Mouse (Mus musculus) forebrain, embryonic 16.5 days (tissue): ENCODE data around the gene Amigo2. TPM values are rescaled to one million over a fixed set of nuclear protein-coding genes. Genes with fewer than 3 reads are reported as not detected.

Experiments
- ATAC-seq: fragments of 200-750 bp; cut with Nextera tagmentation; 2 replicates; pipeline ENCODE4 v1.8.0; 2017; ENCODE audit warnings: mild to moderate bottlenecking, moderate library complexity
- H3K27ac ChIP-seq: fragments of 300-500 bp; sonication (generic); 2 replicates; pipeline ENCODE4 v1.5.1; 2014; ENCODE audit warnings: low read length, control low read depth
- H3K27me3 ChIP-seq: fragments of 300-500 bp; sonication (generic); replicated peaks from 2 replicates; pipeline ENCODE4 v1.6.1; 2014; ENCODE audit warnings: low read length; ENCODE audit not compliant: control insufficient read depth, insufficient read depth
- H3K36me3 ChIP-seq: fragments of 300-500 bp; sonication (generic); 2 replicates; pipeline ENCODE4 v1.6.1; 2014; ENCODE audit not compliant: control insufficient read depth, insufficient read depth
- H3K4me1 ChIP-seq: fragments of 300-500 bp; sonication (generic); replicated peaks from 2 replicates; pipeline ENCODE4 v1.6.1; 2014; ENCODE audit warnings: low read length; ENCODE audit not compliant: control insufficient read depth, insufficient read depth
- H3K4me2 ChIP-seq: fragments of 300-500 bp; sonication (generic); 2 replicates; pipeline ENCODE4 v1.6.1; 2014; ENCODE audit warnings: mild to moderate bottlenecking, low read length, control low read depth
- H3K4me3 ChIP-seq: fragments of 300-500 bp; sonication (generic); replicated peaks from 2 replicates; pipeline ENCODE4 v1.5.1; 2014; ENCODE audit warnings: mild to moderate bottlenecking, low read length, control low read depth
- H3K9ac ChIP-seq: fragments of 300-500 bp; sonication (generic); replicated peaks from 2 replicates; pipeline ENCODE4 v1.6.1; 2014; ENCODE audit warnings: low read depth, low read length, control low read depth
- H3K9me3 ChIP-seq: fragments of 300-500 bp; sonication (generic); 2 replicates; pipeline ENCODE4 v1.6.1; 2016; ENCODE audit warnings: low read length; ENCODE audit not compliant: control insufficient read depth
- WGBS: fragments of 180-500 bp; shearing (Covaris S2); extraction: QIAGEN DNeasy Blood & Tissue Kit; methylation state at CpG from one replicate; pipeline ENCODE4 v1.1.7; 2014; 5-methylcytosine and 5-hydroxymethylcytosine counted together
- polyA plus RNA-seq: library from polyadenylated mRNA; unstranded; fragments of >200 nt; fragmentation: Nextera tagmentation; extraction: Ambion mirVana; gene quantifications from 2 replicates; pipeline ENCODE4 v1.2.1, GENCODE M21; 2015

Gene Amigo2
- polyA plus RNA-seq, 1 experiment from 2014 or later: 7.0 TPM

- no peak overlapping the region for H3K4me3 ChIP-seq
- H3K9ac ChIP-seq: no peak overlapping the region
- H3K9me3 ChIP-seq: no peaks in the 10 kb centered on the region
- WGBS: 86% methylated on average over 18 of the region's 18 CpGs
- H3K27me3 ChIP-seq: peaks cover 14% of the 10 kb centered on the region
- ATAC-seq: no peak
- no peak overlapping the region for H3K4me2 ChIP-seq
- peaks cover 10% of the 10 kb centered on the region for H3K4me1 ChIP-seq
- no peak overlapping the region for H3K27ac ChIP-seq
- no peaks in the 10 kb centered on the region for H3K36me3 ChIP-seq
These were observed 1.7 kb downstream of the Amigo2 start for GRCm38 (mm10) chr15:97245392-97245791.

DNA sequence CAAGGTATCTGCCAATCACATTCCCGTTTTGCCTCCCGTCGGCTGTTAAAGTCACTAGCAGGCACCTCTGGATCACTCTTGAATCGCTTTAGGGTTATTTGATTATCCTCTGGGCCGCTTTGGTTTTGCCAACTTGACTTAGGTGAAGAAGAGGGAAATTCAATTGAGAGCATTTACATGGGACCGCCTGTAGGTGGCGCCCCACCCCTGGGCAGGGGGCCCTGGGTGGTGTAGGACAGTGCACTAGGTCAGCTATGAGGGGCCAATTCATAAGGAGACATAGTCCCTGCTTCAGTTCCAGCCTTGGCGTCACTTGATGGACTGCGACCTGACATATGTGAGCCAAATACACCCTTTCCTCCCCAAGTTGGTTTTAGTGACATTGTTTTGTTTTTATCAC is 10.1 kb downstream of the Amigo2 start:
- no peak overlapping the region for H3K27ac ChIP-seq
- H3K9me3 ChIP-seq: no peaks in the 10 kb centered on the region
- 53% methylated on average over 9 of the region's 9 CpGs for WGBS
- H3K4me3 ChIP-seq: no peak overlapping the region
- H3K27me3 ChIP-seq: no peaks in the 10 kb centered on the region
- no peak overlapping the region for H3K4me2 ChIP-seq
- H3K36me3 ChIP-seq: no peaks in the 10 kb centered on the region
- no peak overlapping the region for H3K9ac ChIP-seq
- no peaks in the 10 kb centered on the region for H3K4me1 ChIP-seq
- no peak for ATAC-seq

GRCm38 (mm10) chr15:97235183-97235582 is 11.9 kb downstream of the Amigo2 start:
- no peak for ATAC-seq
- WGBS: 34% methylated on average over 7 of the region's 7 CpGs

DNA sequence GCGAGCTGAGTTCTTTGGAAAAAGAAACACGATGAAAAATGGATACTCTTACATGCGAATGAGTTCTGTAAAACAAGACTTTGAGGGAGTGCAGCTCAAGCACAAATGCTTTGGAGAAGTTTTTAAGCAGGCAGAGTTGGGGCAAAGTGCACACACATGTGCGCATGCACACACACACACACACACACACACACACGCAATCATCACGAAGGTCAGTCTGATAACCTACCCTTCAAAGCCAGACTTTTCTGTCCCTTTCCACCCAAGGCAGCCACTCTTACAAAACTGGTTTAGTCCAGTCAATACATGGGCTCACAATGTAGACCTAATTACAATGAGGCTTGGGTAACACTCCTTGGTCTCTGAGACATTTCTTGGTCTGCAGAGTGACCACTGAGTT is 13.0 kb downstream of the Amigo2 start:
- Histone ChIP-seq H3K36me3 (no peaks in the 10 kb centered on the region), H3K9ac (no peak overlapping the region), H3K9me3 (0 out of 2 replicates have a peak, but pooled peaks cover 4% of the 10 kb centered on the region), H3K4me1 (no peaks in the 10 kb centered on the region), H3K27me3 (no peaks in the 10 kb centered on the region), H3K4me2 (no peak overlapping the region), H3K27ac (no peak overlapping the region), H3K4me3 (no peak overlapping the region)
- ATAC-seq: no peak
- WGBS: 93% methylated on average over 6 of the region's 6 CpGs

More at GRCm38 (mm10) chr15:97235183-97235582, 11.9 kb downstream of the Amigo2 start:
- Histone ChIP-seq H3K36me3 (no peaks in the 10 kb centered on the region), H3K4me2 (no peak overlapping the region), H3K27ac (no peak overlapping the region), H3K9ac (no peak overlapping the region), H3K4me3 (no peak overlapping the region), H3K4me1 (no peaks in the 10 kb centered on the region), H3K9me3 (0 out of 2 replicates have a peak, but pooled peaks cover 4% of the 10 kb centered on the region), H3K27me3 (no peaks in the 10 kb centered on the region)

DNA sequence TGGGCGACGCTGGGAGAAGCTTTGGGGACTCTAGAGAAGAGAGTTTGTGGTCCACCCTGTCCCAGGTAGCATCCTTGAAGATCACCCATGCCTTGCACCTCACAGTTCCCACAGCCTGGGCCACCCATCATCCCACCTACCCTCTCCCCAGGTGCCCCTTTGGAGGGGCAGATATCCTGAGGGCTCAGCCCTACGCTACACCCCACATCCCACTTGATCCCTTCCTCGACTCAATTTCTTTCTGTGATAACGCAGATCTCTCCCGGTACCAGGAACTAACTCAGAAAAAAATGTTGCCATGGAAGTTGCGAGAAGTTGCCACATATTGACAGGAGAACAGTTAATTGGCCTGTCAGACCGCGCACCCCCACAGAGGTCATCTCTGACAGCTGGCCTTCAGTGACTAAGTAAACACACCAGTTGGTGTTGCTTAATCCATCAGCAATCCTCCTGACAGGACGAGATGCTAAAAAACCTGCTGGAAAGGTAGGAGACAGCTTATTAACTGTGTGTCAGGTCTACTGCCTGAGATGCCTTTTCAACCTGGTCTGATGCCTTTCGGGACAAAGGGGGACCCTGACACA is 17.5 kb downstream of the Amigo2 start:
- H3K9me3 ChIP-seq: 0 out of 2 replicates have a peak, but pooled peaks cover 4% of the 10 kb centered on the region
- H3K27me3 ChIP-seq: no peaks in the 10 kb centered on the region
- ATAC-seq: no peak
- H3K4me3 ChIP-seq: no peak overlapping the region
- H3K9ac ChIP-seq: no peak overlapping the region
- no peaks in the 10 kb centered on the region for H3K36me3 ChIP-seq
- no peaks in the 10 kb centered on the region for H3K4me1 ChIP-seq
- H3K27ac ChIP-seq: no peak overlapping the region
- 89% methylated on average over 11 of the region's 11 CpGs for WGBS
- H3K4me2 ChIP-seq: no peak overlapping the region

GRCm38 (mm10) chr15:97224003-97224402 is 23.1 kb downstream of the Amigo2 start:
- Histone ChIP-seq H3K27ac (no peak overlapping the region), H3K9ac (no peak overlapping the region), H3K4me3 (no peak overlapping the region), H3K4me1 (no peaks in the 10 kb centered on the region), H3K36me3 (no peaks in the 10 kb centered on the region), H3K27me3 (no peaks in the 10 kb centered on the region), H3K4me2 (no peak overlapping the region), H3K9me3 (no peaks in the 10 kb centered on the region)
- ATAC-seq: no peak
- WGBS: 80% methylated on average over 8 of the region's 8 CpGs

GRCm38 (mm10) chr15:97223431-97223830 is 23.7 kb downstream of the Amigo2 start:
- Histone ChIP-seq H3K27me3 (no peaks in the 10 kb centered on the region), H3K4me1 (no peaks in the 10 kb centered on the region), H3K4me3 (no peak overlapping the region), H3K9me3 (no peaks in the 10 kb centered on the region), H3K9ac (no peak overlapping the region), H3K4me2 (no peak overlapping the region), H3K27ac (no peak overlapping the region), H3K36me3 (no peaks in the 10 kb centered on the region)
- WGBS: 95% methylated on average over 10 of the region's 10 CpGs
- no peak for ATAC-seq

DNA sequence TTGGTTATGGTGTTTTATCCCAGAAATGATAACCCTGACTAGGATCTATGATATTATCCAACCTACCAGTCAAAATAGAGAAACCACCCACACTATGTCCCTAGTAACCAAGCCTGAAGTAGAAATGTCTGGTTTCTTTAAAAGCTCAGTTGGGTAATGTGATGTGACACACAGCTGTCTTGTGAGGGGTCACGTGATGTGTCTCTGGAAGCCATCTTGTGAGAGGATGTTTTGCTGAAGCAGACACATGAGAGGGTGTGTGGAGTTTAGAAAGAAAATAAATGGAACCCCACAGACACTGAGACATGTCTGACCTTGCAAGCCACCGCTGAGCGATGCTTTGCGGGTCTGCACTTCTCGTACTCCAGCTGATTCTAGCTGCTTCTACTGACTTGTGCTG is 30.2 kb downstream of the Amigo2 start:
- Histone ChIP-seq H3K9ac (no peak overlapping the region), H3K27me3 (no peaks in the 10 kb centered on the region), H3K4me2 (no peak overlapping the region), H3K36me3 (no peaks in the 10 kb centered on the region), H3K27ac (no peak overlapping the region), H3K9me3 (no peaks in the 10 kb centered on the region), H3K4me1 (no peaks in the 10 kb centered on the region), H3K4me3 (no peak overlapping the region)
- ATAC-seq: no peak
- WGBS: 97% methylated on average over 5 of the region's 5 CpGs

DNA sequence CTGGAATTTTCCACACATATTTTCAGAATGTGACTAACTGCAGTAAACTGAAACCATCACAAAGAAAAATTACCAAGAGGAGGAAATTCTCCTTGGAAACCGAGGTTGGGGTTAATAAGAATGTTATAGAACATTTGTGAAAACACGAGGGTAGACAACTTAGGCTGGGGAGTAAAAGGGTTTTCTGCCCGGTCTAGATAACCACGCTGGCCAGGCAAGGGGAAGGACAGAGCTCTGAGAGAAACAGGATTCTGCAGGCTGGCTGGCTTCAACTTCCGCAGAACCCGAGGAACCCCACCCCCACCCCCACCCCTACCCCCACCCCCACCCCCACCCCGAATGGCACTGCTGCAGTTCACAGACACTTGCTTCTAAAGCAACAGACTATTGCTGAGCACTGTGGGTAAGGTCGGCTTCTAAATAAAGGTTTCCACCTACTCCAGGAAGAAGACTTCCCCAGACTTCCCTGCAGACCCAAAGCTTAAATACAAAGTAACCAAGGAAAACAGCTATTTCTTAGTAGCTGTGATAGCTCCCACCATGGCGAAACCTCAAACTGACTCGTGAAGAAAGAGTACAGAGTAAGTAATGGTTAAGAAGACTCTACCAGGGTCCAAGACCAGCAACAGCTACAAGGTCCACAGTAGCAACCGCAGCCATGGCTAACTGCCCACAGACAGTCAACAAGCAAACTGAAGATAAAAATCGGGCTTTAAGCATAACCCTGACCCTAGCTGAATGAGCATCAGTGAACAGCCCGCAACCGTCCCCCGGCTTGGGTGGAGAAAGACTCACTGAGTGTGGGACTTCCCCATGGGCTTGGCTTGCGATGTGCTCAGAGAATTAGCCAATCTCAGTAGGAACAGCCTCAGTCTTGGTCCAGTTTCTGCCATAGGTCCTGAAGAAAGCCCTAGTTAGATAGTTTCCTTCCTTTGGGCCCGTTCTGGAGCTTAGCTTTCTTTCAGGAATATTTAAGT is 34.3 kb downstream of the Amigo2 start:
- no peak overlapping the region for H3K4me2 ChIP-seq
- H3K27me3 ChIP-seq: no peaks in the 10 kb centered on the region
- H3K36me3 ChIP-seq: no peaks in the 10 kb centered on the region
- no peak overlapping the region for H3K27ac ChIP-seq
- no peak overlapping the region for H3K4me3 ChIP-seq
- H3K9me3 ChIP-seq: no peaks in the 10 kb centered on the region
- H3K9ac ChIP-seq: no peak overlapping the region
- no peak for ATAC-seq
- 84% methylated on average over 17 of the region's 17 CpGs for WGBS
- no peaks in the 10 kb centered on the region for H3K4me1 ChIP-seq
